Mouse (Mus musculus) ES-E14 (cell line): ENCODE results near the gene Arhgef19. TPM values are rescaled to one million over a fixed set of nuclear protein-coding genes. Genes with fewer than 3 reads are reported as not detected.
A peak's percentile ranks its signal among the peaks of the same experiment; 100 is the strongest.

ENCODE experiments used
- DNase-seq: peaks from one replicate; pipeline ENCODE4 v3.0.0-alpha.2; 2013; ENCODE audit warnings: low read depth, low spot score
- H3K27ac ChIP-seq: 2 replicates; pipeline ENCODE4 v1.5.1; 2012; ENCODE audit warnings: low read depth, mild to moderate bottlenecking, low read length, moderate library complexity, mixed read lengths; ENCODE audit not compliant: poor library complexity, insufficient read depth, severe bottlenecking
- H3K36me3 ChIP-seq: 2 replicates; pipeline ENCODE4 v1.6.1; 2012; ENCODE audit warnings: mild to moderate bottlenecking, low read length, moderate library complexity, mixed read lengths; ENCODE audit not compliant: control insufficient read depth, poor library complexity, insufficient read depth, severe bottlenecking
- H3K4me1 ChIP-seq, 2 experiments: fragments of 150-350 bp in 1 of 2; sonication (generic) in 1 of 2; 2 replicates each; pipeline ENCODE4 v1.6.1; 2012; ENCODE audit warnings: low read length in 2 of 2, mild to moderate bottlenecking in 1 of 2, mixed read lengths in 1 of 2; ENCODE audit not compliant: control insufficient read depth in 2 of 2, insufficient read depth in 2 of 2, poor library complexity in 1 of 2
- H3K4me3 ChIP-seq, 2 experiments: fragments of 150-350 bp in 1 of 2; sonication (generic) in 1 of 2; 2 replicates each; pipeline ENCODE4 v1.5.1; 2012; ENCODE audit warnings: low read length in 2 of 2, low read depth in 1 of 2, mild to moderate bottlenecking in 1 of 2, mixed read lengths in 1 of 2; ENCODE audit not compliant: insufficient read depth in 1 of 2, poor library complexity in 1 of 2, severe bottlenecking in 1 of 2
- H3K9ac ChIP-seq: 2 replicates; pipeline ENCODE4 v1.6.1; 2012; ENCODE audit warnings: low read depth, mild to moderate bottlenecking, low read length, mixed read lengths; ENCODE audit not compliant: poor library complexity, insufficient read depth, severe bottlenecking
- H3K9me3 ChIP-seq: fragments of 150-350 bp; sonication (generic); 2 replicates; pipeline ENCODE4 v1.6.1; 2012; ENCODE audit warnings: low read depth, mild to moderate bottlenecking, low read length; ENCODE audit not compliant: control insufficient read depth, insufficient read depth
- CHD2 ChIP-seq: IDR thresholded peaks from 2 replicates; pipeline ENCODE4 v1.6.1; 2014; ENCODE audit warnings: mild to moderate bottlenecking, low read depth, low read length, inconsistent platforms
- HCFC1 ChIP-seq: IDR thresholded peaks from 2 replicates; pipeline ENCODE4 v1.6.1; 2012; ENCODE audit warnings: low read length, inconsistent platforms, borderline replicate concordance; ENCODE audit not compliant: insufficient read depth
- MAFK ChIP-seq: IDR thresholded peaks from 2 replicates; pipeline ENCODE4 v1.6.1; 2014; ENCODE audit warnings: mild to moderate bottlenecking, low read depth, low read length, inconsistent platforms; ENCODE audit not compliant: insufficient read depth
- ZC3H11A ChIP-seq: IDR thresholded peaks from 2 replicates; pipeline ENCODE4 v1.6.1; 2012; ENCODE audit warnings: low read depth, mild to moderate bottlenecking, inconsistent platforms, low read length, borderline replicate concordance
- ZNF384 ChIP-seq: IDR thresholded peaks from 2 replicates; pipeline ENCODE4 v1.6.1; 2012; ENCODE audit warnings: low read depth, low read length, inconsistent platforms
- in situ Hi-C, 2 experiments: fragments of 600-800 bp; cut with MboI; formaldehyde crosslinking; loops; one replicate each; pipeline ENCODE4 v1.15.1; 2025; ENCODE audit warnings: low sequenced_read_pairs in 2 of 2, inconsistent platforms in 1 of 2; ENCODE audit not compliant: unreplicated experiment in 2 of 2
- total RNA-seq: library from RNA; depleted of rRNA; stranded (reverse); fragments of 300-350 nt; gene quantifications from 2 replicates; pipeline ENCODE4 v1.2.3, GENCODE M21; 2012

Gene Arhgef19
- total RNA-seq, 1 experiment: 1.7 TPM

- Histone ChIP-seq H3K9ac (no peak overlapping the region), H3K36me3 (no peaks in the 10 kb centered on the region), H3K4me1 (peaks cover 3 to 16% of the 10 kb centered on the region in 2 experiments), H3K9me3 (no peaks in the 10 kb centered on the region), H3K4me3 (no peak overlapping the region), H3K27ac (no peak overlapping the region)
- DNase-seq: no peak
- TF ChIP-seq ZNF384: no peak
- TF ChIP-seq CHD2: no peak
- no peak for TF ChIP-seq ZC3H11A
- no peak for TF ChIP-seq HCFC1
- TF ChIP-seq MAFK: no peak
- in situ Hi-C loops: no loop called here
Measured at GRCm38 (mm10) chr4:141252641-141253040, 13.3 kb downstream of the Arhgef19 start.

DNA sequence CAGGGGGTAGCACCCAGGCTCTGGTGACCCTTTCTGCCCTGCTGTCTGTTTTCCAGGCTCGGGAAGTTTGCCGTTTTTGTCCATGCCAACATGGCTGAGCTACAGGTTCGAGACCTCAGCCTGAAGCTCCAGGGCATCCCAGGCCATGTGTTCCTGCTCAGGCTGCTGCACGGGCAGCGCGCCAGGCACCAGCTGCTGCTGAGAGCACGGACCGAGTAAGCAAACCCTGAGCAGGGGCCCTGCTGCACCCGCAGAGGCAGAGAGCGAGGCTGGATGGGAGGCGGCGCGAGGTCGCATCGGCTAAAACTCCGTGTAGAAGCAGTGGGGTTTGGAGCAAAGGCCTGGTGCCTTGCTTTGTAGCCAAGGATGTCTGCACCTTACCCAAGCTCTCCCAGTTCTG lies 14.9 kb downstream of the Arhgef19 start:
- no peak for DNase-seq
- no peaks in the 10 kb centered on the region for H3K9me3 ChIP-seq
- 0 out of 2 replicates have a peak overlapping the region, but pooled peaks have one; percentile 1 for H3K9ac ChIP-seq
- in situ Hi-C loops: no loop called here
- no peaks in the 10 kb centered on the region for H3K36me3 ChIP-seq
- H3K27ac ChIP-seq: no peak overlapping the region
- H3K4me3 ChIP-seq: peak overlapping the region; percentile 11 to 26; a peak in 3 of 4 replicates
- TF ChIP-seq ZC3H11A (no peak), HCFC1 (no peak), MAFK (no peak), ZNF384 (no peak), CHD2 (no peak)
- peaks cover 3 to 11% of the 10 kb centered on the region in 2 experiments for H3K4me1 ChIP-seq

- in situ Hi-C loops: no loop called here
- Histone ChIP-seq H3K9ac (no peak overlapping the region), H3K4me1 (peaks cover 4 to 8% of the 10 kb centered on the region in 2 experiments), H3K27ac (no peak overlapping the region), H3K4me3 (no peak overlapping the region), H3K36me3 (no peaks in the 10 kb centered on the region), H3K9me3 (0 out of 2 replicates have a peak, but pooled peaks cover 2% of the 10 kb centered on the region)
- DNase-seq: no peak
- TF ChIP-seq ZC3H11A (no peak), CHD2 (no peak), MAFK (no peak), ZNF384 (no peak), HCFC1 (no peak)
Measured at GRCm38 (mm10) chr4:141257440-141257839, 18.1 kb downstream of the Arhgef19 start.

GRCm38 (mm10) chr4:141259413-141259812 lies 20.1 kb downstream of the Arhgef19 start:
- Histone ChIP-seq H3K4me1 (peaks cover 1 to 8% of the 10 kb centered on the region in 2 experiments; a peak in 3 of 4 replicates), H3K9ac (no peak overlapping the region; the same call in 1 of the 2 replicates), H3K4me3 (no peak overlapping the region), H3K36me3 (no peaks in the 10 kb centered on the region), H3K27ac (no peak overlapping the region), H3K9me3 (0 out of 2 replicates have a peak, but pooled peaks cover 2% of the 10 kb centered on the region)
- DNase-seq: no peak
- no peak for TF ChIP-seq ZC3H11A
- TF ChIP-seq HCFC1: no peak
- no peak for TF ChIP-seq ZNF384
- TF ChIP-seq MAFK: no peak
- TF ChIP-seq CHD2: no peak
- in situ Hi-C loops: no loop called here
